Mouse (Mus musculus): ENCODE measurements around the gene Ifna11. TPM values are rescaled to one million over a fixed set of nuclear protein-coding genes. Genes with fewer than 3 reads are reported as not detected.
"Not testable (repeated sequence)": the region's sequence is repeated elsewhere in the genome, so short reads cannot be mapped to it uniquely, and the experiment has no call there.

The Ifna11 gene
- polyA plus RNA-seq, 1 experiment from 2014 or later, result not detected

- not testable (repeated sequence) for ATAC-seq (ENCODE audit: insufficient number of reproducible peaks, low FRiP score, low TSS enrichment, low read depth); H3K4me1 ChIP-seq; H3K36me3 ChIP-seq; H3K9me3 ChIP-seq; H3K4me3 ChIP-seq; H3K27ac ChIP-seq; H3K9ac ChIP-seq; H3K27me3 ChIP-seq; H3K4me2 ChIP-seq
- 13% methylated on average over 5 of the region's 7 CpGs for WGBS
These were observed 20.4 kb upstream of the Ifna11 start, which contains the start of gene Gm13285 for GRCm38 (mm10) chr4:88799365-88799764. Gene Gm13285, plus strand, starts transcription at chr4:88799665.

- ATAC-seq (ENCODE audit: insufficient number of reproducible peaks, low FRiP score, low TSS enrichment, low read depth); H3K4me1 ChIP-seq; H3K4me2 ChIP-seq; H3K4me3 ChIP-seq; H3K27ac ChIP-seq; H3K36me3 ChIP-seq; H3K9ac ChIP-seq; H3K9me3 ChIP-seq; H3K27me3 ChIP-seq: not testable (repeated sequence)
- no CpG with 5 or more reads among the region's 29 CpGs for WGBS
These were observed 16.8 kb upstream of the Ifna11 start, which contains the start of gene Gm13287 for GRCm38 (mm10) chr4:88802954-88803353. Gene Gm13287, plus strand, starts transcription at chr4:88803254.

GRCm38 (mm10) chr4:88805231-88805630, 14.5 kb upstream of the Ifna11 start, which contains the start of gene Gm13288:
Gene Gm13288, plus strand, starts transcription at chr4:88805531.
- H3K36me3 ChIP-seq; H3K27ac ChIP-seq; H3K9ac ChIP-seq; H3K4me1 ChIP-seq; H3K27me3 ChIP-seq; H3K9me3 ChIP-seq; ATAC-seq (ENCODE audit: insufficient number of reproducible peaks, low FRiP score, low TSS enrichment, low read depth): not testable (repeated sequence)
- H3K4me2 ChIP-seq, result 0 out of 2 replicates have a peak within 1 kb of the TSS, but pooled peaks have one; percentile 30
- H3K4me3 ChIP-seq, result peak within 1 kb of the TSS; percentile 30
- WGBS, result no CpG with 5 or more reads among the region's 8 CpGs

GRCm38 (mm10) chr4:88805761-88806160, 14.0 kb upstream of the Ifna11 start:
- not testable (repeated sequence) for H3K27me3 ChIP-seq; H3K9me3 ChIP-seq; H3K9ac ChIP-seq; H3K4me1 ChIP-seq; ATAC-seq (ENCODE audit: insufficient number of reproducible peaks, low FRiP score, low TSS enrichment, low read depth); H3K36me3 ChIP-seq; H3K27ac ChIP-seq
- Histone ChIP-seq H3K4me2 (0 out of 2 replicates have a peak overlapping the region, but pooled peaks have one; percentile 30), H3K4me3 (peak overlapping the region; percentile 30)
- WGBS, result 0% methylated on average over 7 of the region's 34 CpGs

- WGBS, result 54% methylated on average over 3 of the region's 3 CpGs
These were observed 3.8 kb upstream of the Ifna11 start, which contains the start of gene Ifna7 for GRCm38 (mm10) chr4:88815928-88816327. Gene Ifna7, plus strand, starts transcription at chr4:88816228.

GRCm38 (mm10) chr4:88822995-88823394, 3.2 kb downstream of the Ifna11 start:
- 20% methylated on average over 4 of the region's 4 CpGs for WGBS
- Histone ChIP-seq H3K36me3 (no peaks in the 10 kb centered on the region), H3K4me3 (no peak overlapping the region), H3K9me3 (no peaks in the 10 kb centered on the region), H3K27me3 (no peaks in the 10 kb centered on the region), H3K9ac (no peak overlapping the region), H3K4me1 (no peaks in the 10 kb centered on the region), H3K27ac (no peak overlapping the region), H3K4me2 (no peak overlapping the region)
- no peak for ATAC-seq (ENCODE audit: insufficient number of reproducible peaks, low FRiP score, low TSS enrichment, low read depth)

More at GRCm38 (mm10) chr4:88815928-88816327, 3.8 kb upstream of the Ifna11 start, which contains the start of gene Ifna7:
- Histone ChIP-seq H3K4me2 (no peak within 1 kb of the TSS), H3K27ac (no peak within 1 kb of the TSS), H3K9me3 (no peaks in the 10 kb centered on the region), H3K4me3 (no peak within 1 kb of the TSS), H3K4me1 (no peaks in the 10 kb centered on the region), H3K36me3 (no peaks in the 10 kb centered on the region), H3K9ac (no peak within 1 kb of the TSS), H3K27me3 (no peaks in the 10 kb centered on the region)
- ATAC-seq (ENCODE audit: insufficient number of reproducible peaks, low FRiP score, low TSS enrichment, low read depth), result no peak

GRCm38 (mm10) chr4:88827116-88827515, 7.4 kb downstream of the Ifna11 start, which contains the start of gene Ifna6:
Gene Ifna6, plus strand, starts transcription at chr4:88827416.
- not testable (repeated sequence) for ATAC-seq (ENCODE audit: insufficient number of reproducible peaks, low FRiP score, low TSS enrichment, low read depth); H3K36me3 ChIP-seq; H3K27ac ChIP-seq; H3K27me3 ChIP-seq; H3K4me1 ChIP-seq; H3K4me3 ChIP-seq; H3K9me3 ChIP-seq; H3K9ac ChIP-seq; H3K4me2 ChIP-seq

- no peaks in the 10 kb centered on the region for H3K4me1 ChIP-seq
- no peak overlapping the region for H3K4me2 ChIP-seq
- H3K4me3 ChIP-seq, result no peak overlapping the region
- 23% methylated on average over 4 of the region's 4 CpGs for WGBS
- no peaks in the 10 kb centered on the region for H3K36me3 ChIP-seq
- no peak overlapping the region for H3K27ac ChIP-seq
- H3K27me3 ChIP-seq, result no peaks in the 10 kb centered on the region
- no peak for ATAC-seq (ENCODE audit: insufficient number of reproducible peaks, low FRiP score, low TSS enrichment, low read depth)
- no peak overlapping the region for H3K9ac ChIP-seq
- H3K9me3 ChIP-seq, result no peaks in the 10 kb centered on the region
These were observed 10.8 kb downstream of the Ifna11 start for GRCm38 (mm10) chr4:88830523-88830922.

- not testable (repeated sequence) for H3K9me3 ChIP-seq; H3K4me3 ChIP-seq; H3K4me1 ChIP-seq; H3K27ac ChIP-seq; H3K36me3 ChIP-seq; ATAC-seq (ENCODE audit: insufficient number of reproducible peaks, low FRiP score, low TSS enrichment, low read depth); H3K4me2 ChIP-seq; H3K27me3 ChIP-seq; H3K9ac ChIP-seq
- 68% methylated on average over 1 of the region's 1 CpGs for WGBS
These were observed 15.5 kb downstream of the Ifna11 start, which contains the start of gene Ifna5 for GRCm38 (mm10) chr4:88835225-88835624. Gene Ifna5, plus strand, starts transcription at chr4:88835525.

- no peak for ATAC-seq (ENCODE audit: insufficient number of reproducible peaks, low FRiP score, low TSS enrichment, low read depth)
- Histone ChIP-seq H3K4me1 (no peaks in the 10 kb centered on the region), H3K9me3 (no peaks in the 10 kb centered on the region), H3K4me3 (no peak overlapping the region), H3K27me3 (no peaks in the 10 kb centered on the region), H3K9ac (no peak overlapping the region), H3K27ac (no peak overlapping the region), H3K36me3 (no peaks in the 10 kb centered on the region), H3K4me2 (no peak overlapping the region)
- WGBS, result 48% methylated on average over 3 of the region's 3 CpGs
These were observed 19.1 kb downstream of the Ifna11 start for GRCm38 (mm10) chr4:88838828-88839227.

GRCm38 (mm10) chr4:88840058-88840457, 20.3 kb downstream of the Ifna11 start:
- Histone ChIP-seq H3K27ac (no peak overlapping the region), H3K27me3 (no peaks in the 10 kb centered on the region), H3K9ac (no peak overlapping the region), H3K4me1 (no peaks in the 10 kb centered on the region), H3K4me3 (no peak overlapping the region), H3K36me3 (no peaks in the 10 kb centered on the region), H3K9me3 (no peaks in the 10 kb centered on the region), H3K4me2 (no peak overlapping the region)
- ATAC-seq (ENCODE audit: insufficient number of reproducible peaks, low FRiP score, low TSS enrichment, low read depth), result no peak
- WGBS, result 63% methylated on average over 3 of the region's 3 CpGs

GRCm38 (mm10) chr4:88841438-88841911, 21.7 kb downstream of the Ifna11 start, which contains the start of gene Ifna4:
Gene Ifna4, plus strand, starts transcription at chr4:88841861.
- Histone ChIP-seq H3K4me1 (no peaks in the 10 kb centered on the region), H3K27ac (no peak within 1 kb of the TSS), H3K36me3 (no peaks in the 10 kb centered on the region), H3K4me3 (no peak within 1 kb of the TSS), H3K9ac (no peak within 1 kb of the TSS), H3K9me3 (no peaks in the 10 kb centered on the region), H3K4me2 (no peak within 1 kb of the TSS), H3K27me3 (no peaks in the 10 kb centered on the region)
- ATAC-seq (ENCODE audit: insufficient number of reproducible peaks, low FRiP score, low TSS enrichment, low read depth), result no peak
- WGBS, result 64% methylated on average over 2 of the region's 2 CpGs

GRCm38 (mm10) chr4:88845334-88845733, 25.6 kb downstream of the Ifna11 start:
- Histone ChIP-seq H3K4me3 (no peak overlapping the region), H3K9me3 (no peaks in the 10 kb centered on the region), H3K4me1 (no peaks in the 10 kb centered on the region), H3K4me2 (no peak overlapping the region), H3K9ac (no peak overlapping the region), H3K27me3 (no peaks in the 10 kb centered on the region), H3K36me3 (no peaks in the 10 kb centered on the region), H3K27ac (no peak overlapping the region)
- no peak for ATAC-seq (ENCODE audit: insufficient number of reproducible peaks, low FRiP score, low TSS enrichment, low read depth)
- 58% methylated on average over 2 of the region's 2 CpGs for WGBS
